Comparison of ENCODE assay signal across 27 mouse cellular contexts in the genomic region with DNA sequence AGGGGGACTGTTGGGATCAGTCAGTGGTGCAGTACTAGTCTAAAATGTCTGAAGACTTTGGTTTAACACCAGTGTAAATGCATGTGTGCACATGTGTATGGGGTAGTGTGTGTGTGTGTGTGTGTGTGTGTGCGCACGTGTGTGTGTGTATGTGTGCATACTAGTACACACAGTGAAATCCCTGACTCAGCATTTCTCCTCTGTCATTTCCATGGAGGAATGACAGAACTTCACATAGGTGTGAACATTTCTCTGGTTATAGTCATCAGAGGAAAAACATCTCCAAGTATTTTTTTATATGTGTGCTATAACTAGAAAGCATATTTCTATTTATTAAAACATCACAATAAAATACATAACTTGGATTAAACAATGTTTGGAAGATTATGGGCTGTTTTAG.
"Had no signal": no experiment of that assay in that cellular context is flagged by ENCODE, and none has a peak within 500 bp of the region (broad histone marks: within the 10 kb centered on the region; RNA-seq: fewer than 3 reads in every experiment).

No protein-coding gene starts in this region.

- H3K27ac ChIP-seq: embryonic facial prominence, embryonic 10.5 days; embryonic facial prominence, embryonic 12.5 days; embryonic facial prominence, embryonic 13.5 days; embryonic facial prominence, embryonic 15.5 days; forebrain, embryonic 10.5 days; forebrain, embryonic 12.5 days; forebrain, embryonic 13.5 days; forebrain, embryonic 15.5 days; gastrocnemius, adult 2 months; heart, adult 2 months had no signal

- H3K9ac ChIP-seq: embryonic facial prominence, embryonic 12.5 days; embryonic facial prominence, embryonic 13.5 days; embryonic facial prominence, embryonic 15.5 days; forebrain, embryonic 12.5 days; forebrain, embryonic 13.5 days; forebrain, embryonic 15.5 days; forebrain, postnatal 0 days had no signal

- ATAC-seq: forebrain, embryonic 13.5 days; forebrain, embryonic 14.5 days; forebrain, embryonic 15.5 days; forebrain, embryonic 16.5 days; forebrain, postnatal 0 days had no signal

- H3K36me3 ChIP-seq: embryonic facial prominence, embryonic 10.5 days; embryonic facial prominence, embryonic 12.5 days; embryonic facial prominence, embryonic 13.5 days; embryonic facial prominence, embryonic 15.5 days; forebrain, embryonic 10.5 days; forebrain, embryonic 12.5 days; forebrain, embryonic 15.5 days had no signal

- H3K27me3 ChIP-seq: embryonic facial prominence, embryonic 12.5 days; embryonic facial prominence, embryonic 13.5 days; embryonic facial prominence, embryonic 15.5 days; forebrain, embryonic 12.5 days; forebrain, embryonic 13.5 days; forebrain, embryonic 15.5 days had no signal

- H3K4me2 ChIP-seq: embryonic facial prominence, embryonic 12.5 days; embryonic facial prominence, embryonic 13.5 days; embryonic facial prominence, embryonic 15.5 days; forebrain, embryonic 12.5 days; forebrain, embryonic 13.5 days; forebrain, embryonic 15.5 days had no signal

- H3K4me1 ChIP-seq: embryonic facial prominence, embryonic 10.5 days; embryonic facial prominence, embryonic 12.5 days; embryonic facial prominence, embryonic 13.5 days; embryonic facial prominence, embryonic 15.5 days; forebrain, embryonic 12.5 days; forebrain, embryonic 13.5 days; forebrain, embryonic 15.5 days had no signal

- H3K9me3 ChIP-seq: embryonic facial prominence, embryonic 10.5 days; embryonic facial prominence, embryonic 12.5 days; embryonic facial prominence, embryonic 13.5 days; embryonic facial prominence, embryonic 15.5 days; forebrain, embryonic 10.5 days; forebrain, embryonic 12.5 days; forebrain, embryonic 13.5 days; forebrain, embryonic 15.5 days had no signal

- H3K4me3 ChIP-seq: embryonic facial prominence, embryonic 10.5 days; embryonic facial prominence, embryonic 12.5 days; embryonic facial prominence, embryonic 13.5 days; embryonic facial prominence, embryonic 15.5 days; erythroblast, embryonic 14.5 days; forebrain, embryonic 10.5 days; forebrain, embryonic 12.5 days; forebrain, embryonic 13.5 days; forebrain, embryonic 15.5 days; gastrocnemius, adult 2 months; heart, adult 2 months had no signal

- DNase-seq: cerebellum, adult 9-10 months; cerebellum, adult 9-11 months; cerebellum, postnatal 10 days; cerebellum, postnatal 14 days; cerebellum, postnatal 25 days; cerebellum, postnatal 36 days; embryo, embryonic 11 days; forebrain, postnatal 0 days; gastrocnemius, adult 2 months; gastrocnemius, postnatal 10 days; gastrocnemius, postnatal 14 days; gastrocnemius, postnatal 25 days; gastrocnemius, postnatal 36 days; heart, adult 11 months; heart, adult 18-20 months; heart, adult 2 months had no signal
